Mouse (Mus musculus) right cerebral cortex, adult 18-20 months (tissue): ENCODE results near the gene Arpc2.

Source experiments
- DNase-seq: peaks from one replicate; pipeline ENCODE4 v3.0.0; 2022; ENCODE audit warnings: mixed read lengths

Gene Arpc2

DNA sequence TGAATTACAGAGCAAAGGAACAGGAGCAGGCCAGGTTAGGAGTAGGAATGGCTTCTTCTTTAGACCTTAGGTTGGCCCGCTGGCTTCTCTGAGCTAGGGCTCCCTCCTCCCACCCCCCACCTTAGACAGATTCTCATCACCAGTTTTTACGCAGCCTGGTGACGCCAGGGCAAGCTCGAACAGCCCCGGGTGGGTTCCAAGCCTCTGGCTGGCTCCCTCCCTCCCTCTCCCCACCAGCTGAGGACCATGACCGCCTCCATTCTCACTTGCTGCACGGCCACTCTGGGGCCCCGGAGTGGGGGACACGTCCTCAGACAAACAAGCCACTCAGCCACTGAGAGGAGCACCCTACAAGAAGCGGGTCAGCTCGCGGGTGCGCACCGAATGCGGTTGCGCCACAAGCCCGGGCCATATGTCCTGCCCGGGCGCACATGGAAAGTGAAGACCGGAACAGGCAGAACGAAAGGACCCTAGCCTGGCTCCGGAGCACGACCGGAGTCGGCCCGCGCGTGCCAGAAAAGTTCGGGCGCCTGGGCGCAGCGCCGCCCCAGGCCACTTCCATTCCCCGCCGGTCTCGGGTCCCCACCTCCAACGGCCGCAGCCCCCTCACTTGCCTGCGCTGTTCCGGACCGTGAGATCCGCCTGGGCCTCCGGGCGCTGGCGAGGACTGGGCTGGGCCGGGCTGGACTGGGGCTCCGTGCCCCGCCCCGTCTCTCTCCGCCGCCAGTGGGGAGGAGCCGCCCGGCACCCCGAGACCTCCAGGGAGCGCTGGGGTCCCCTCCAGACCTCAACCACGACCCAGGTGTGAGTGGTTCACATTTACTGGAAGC lies 67.8 kb downstream of the Arpc2 start:
- DNase-seq = peak; percentile 52

DNA sequence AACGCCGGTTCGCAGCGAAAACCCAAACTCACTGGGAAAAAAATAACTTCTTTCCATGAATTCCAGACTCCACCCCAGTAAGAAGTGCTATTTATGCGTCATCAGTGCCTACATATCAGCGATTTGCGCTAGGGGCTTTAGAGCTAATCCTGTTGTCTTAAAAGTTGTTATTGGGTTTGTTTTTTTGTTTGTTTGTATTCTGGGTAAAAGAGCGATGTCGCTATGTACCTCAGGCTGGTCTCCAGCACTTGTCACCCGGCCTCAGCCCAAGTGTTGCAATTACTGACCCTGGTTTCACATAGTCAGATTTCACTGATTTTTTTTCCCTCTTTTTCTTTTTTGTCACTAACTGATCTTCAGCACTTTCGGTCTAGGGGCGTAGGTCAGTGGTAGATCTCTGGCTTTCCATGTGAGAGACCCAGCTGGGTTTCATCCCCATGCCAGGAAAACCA lies 68.5 kb downstream of the Arpc2 start:
- no peak for DNase-seq

DNA sequence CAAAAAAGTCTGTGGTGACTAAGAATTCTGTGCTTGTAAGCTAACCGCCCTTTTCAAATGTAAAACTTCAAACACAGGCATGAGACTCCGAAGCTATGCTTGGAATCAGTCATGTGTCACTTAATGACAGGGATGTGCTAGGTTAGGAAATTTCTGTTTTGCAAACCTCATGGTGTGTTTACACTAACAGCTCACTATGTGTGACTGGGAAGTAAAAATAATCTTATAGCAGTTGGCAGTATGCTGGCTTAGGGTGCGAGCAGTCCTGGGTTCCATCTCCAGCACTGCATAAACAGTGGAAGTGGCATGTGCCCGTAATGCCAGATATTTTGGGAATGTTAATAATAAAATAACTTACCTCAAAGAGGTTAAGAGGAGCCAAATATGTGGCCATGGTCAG lies 69.1 kb downstream of the Arpc2 start:
- no peak for DNase-seq

DNA sequence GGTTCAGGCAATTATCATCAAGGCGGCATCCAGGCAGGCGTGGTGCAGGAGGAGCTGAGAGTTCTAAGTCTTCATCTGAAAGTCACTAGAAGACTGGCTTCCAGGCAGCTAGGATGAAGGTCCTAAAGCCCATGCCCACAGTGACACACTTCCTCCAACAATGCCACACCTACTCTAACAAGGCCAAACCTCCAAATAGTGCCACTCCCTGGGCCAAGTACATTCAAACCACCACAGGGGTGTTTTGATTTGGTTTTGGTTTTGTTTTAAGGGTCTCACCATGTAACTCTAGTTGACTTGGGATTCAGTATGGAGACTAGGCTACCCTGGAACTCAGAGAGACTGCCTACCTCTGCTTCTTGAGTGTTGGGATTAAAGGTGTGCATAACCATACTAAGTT lies 69.6 kb downstream of the Arpc2 start, which contains the start of gene Tmbim1:
Tmbim1 (minus strand) TSS at position 101 of the 400 bp plus-strand sequence.
- no peak for DNase-seq

DNA sequence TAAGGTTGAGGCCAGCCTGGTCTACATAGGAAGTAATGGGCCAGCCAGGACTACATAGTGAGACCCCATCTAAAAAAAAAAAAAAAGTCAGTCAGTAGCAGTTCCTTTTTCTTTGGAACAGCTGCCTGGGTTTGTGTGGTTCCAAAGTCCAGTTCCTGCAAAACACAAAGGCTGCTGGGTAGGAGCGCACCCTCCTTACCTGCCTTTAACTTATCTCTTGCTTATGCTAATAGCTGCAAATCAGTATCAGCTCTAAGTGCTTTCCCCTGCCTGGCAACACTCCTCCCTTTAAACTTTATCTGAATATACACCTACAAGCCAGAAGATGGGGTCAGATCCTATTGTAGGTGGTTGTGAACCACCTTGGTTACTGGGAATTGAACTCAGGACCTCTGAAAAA lies 71.3 kb downstream of the Arpc2 start:
- DNase-seq = no peak

DNA sequence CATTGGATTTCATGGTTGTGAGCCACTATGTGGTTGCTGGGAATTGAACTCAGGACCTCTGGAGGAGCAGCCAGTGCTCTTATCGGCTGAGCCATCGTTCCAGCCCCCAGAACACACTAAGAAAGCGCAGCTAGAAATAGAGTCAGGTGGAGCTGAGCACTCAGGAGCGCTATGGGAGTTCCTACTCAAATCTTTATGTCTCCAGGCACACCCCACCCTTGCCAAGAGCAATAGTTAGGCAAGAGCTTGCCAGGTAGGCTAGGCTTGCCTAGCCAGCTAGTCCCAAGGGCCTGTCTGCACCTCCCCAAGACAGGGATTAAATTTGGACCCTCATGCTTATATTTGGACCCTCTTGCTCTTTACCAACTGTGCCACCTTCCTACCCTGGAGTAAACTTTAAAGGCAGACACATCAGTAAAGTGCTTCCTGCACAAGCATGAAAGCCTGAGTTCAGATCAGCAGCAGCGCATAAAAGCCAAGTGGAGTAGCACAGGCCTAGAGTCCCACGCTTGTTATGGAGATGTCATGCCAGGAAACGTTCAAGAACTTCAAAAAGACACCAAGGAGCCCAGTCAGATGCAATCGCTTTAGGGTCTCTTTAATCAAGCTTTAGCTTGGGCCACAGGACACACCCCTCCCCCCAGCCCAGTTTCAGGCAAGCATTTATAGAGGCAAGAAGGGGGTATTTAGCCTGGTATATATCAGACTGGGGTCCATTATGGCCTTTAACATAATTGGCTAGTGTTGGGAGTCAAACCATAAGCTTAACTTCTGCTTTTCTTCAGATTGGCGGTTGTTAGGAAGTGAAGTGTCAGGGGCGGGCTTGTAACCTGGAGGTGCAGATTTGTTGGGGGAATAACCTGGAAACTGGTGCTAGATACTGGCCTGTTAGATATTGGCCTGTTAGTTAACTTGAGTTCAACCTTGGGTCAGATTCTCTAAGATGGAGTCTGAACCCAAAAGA lies 72.4 kb downstream of the Arpc2 start:
- no peak for DNase-seq

DNA sequence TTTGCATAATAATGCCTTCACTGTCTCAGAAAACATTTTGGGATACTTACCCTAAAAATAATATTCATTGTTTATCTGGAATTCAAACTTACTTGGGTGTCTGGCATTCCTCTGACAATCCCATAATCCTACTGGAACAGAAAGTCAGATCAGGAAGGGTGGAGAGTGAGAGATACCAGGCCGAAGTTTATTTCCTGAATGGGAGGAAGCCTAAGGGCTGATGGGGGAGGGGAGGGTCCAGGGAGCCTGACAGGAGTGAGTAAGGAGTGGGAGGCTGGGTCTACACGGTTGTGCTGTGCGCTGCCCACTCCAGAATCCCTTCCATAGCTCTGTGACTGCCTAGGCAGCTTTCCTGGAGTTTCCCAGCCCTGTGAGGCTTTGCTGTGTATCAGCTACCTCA lies 73.9 kb downstream of the Arpc2 start:
- no peak for DNase-seq

DNA sequence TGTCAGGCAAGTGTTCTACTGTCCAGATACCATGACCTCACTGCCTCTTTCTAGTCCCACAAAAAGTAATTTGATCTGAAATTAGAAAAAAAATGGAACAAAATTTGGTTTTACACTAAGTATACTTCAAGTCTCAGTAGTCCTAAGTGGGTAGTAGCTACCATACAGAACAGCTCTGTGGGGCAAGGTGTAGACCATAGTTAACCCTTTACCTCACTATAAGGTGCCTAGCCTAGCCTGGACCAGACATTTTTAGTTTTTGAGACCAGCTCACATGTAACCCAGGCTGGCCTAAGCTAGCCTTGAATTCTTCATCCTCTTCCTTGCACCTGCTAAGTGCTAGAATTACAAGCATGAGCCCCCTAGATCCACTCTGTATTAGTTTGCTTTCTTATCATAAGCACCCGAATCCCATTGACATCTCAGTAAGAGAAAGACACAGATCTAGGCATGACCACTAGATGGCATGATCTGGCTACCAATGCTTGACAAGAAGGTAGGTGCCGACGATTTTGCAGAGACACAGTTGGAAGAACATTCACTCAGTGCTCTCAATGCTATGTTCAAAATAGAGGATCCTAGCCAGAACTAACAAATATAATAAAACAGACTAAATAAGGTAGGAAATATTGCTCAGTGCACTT lies 77.3 kb downstream of the Arpc2 start:
- peak; percentile 71 for DNase-seq

DNA sequence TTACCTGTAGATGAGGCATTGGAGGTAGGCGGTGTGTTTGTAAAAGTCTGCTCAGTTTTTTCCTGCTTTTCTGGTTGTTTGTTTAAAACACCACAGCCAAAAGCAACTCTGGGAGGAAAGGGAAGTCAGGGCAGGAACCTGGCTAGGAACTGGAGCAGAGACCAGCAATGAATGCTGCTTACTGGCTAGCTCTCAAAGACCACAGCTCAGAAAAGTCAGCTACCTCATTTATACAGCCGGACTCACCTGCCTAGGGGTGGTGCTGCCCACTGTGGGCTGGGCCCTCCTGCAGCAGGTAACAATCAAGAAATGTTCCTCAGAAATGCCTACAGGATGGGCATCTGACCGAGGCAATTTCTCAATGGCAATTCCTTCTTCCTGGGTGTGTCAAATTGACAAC lies 78.9 kb downstream of the Arpc2 start:
- no peak for DNase-seq

DNA sequence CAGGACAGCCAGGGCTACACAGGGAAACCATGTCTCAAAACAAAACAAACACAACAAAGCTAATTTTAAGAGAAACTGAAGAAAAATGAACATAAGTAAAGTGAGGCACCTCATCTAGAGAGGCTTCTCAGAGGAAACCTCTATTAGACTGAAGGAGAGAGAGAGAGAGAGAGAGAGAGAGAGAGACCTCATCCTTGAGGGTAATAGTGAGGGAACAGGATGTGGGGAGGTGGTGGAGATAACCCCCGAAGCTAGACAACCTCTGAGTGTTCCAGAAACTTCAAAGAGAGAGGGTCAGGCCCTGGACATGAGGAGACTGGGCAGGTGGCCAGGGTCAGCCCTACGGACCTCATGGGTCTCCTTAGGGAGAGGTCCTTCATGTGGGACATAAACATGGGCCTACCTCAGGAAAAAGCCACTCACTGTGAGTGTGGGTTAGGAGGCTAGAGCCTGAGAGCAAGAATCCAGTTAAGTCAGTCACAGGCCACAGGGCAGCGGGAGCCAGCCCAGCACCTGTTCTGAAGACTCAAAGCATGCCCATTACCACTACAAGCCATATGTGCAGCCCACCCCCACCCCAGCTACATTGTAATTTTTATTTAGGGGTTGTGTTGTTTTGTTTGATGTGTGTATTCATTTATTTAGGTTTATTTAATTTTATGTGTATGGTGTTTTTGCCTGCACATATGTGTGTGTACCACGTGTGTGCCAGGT lies 80.4 kb downstream of the Arpc2 start:
- DNase-seq = no peak
